Mouse (Mus musculus): ENCODE measurements at regions not wholly inside any gene's neighbourhood (a gene's known extent, or its start where the extent isn't known, plus 50 kb on each side); places are given as distances from the start of the nearest gene placed in this dataset.
"Not testable (repeated sequence)": the region's sequence is repeated elsewhere in the genome, so short reads cannot be mapped to it uniquely, and the experiment has no call there.

GRCm38 (mm10) chr10:86636953-86637376 lies 68.3 kb downstream of the Hsp90b1 start:
- peak; percentile 87 to 88 for DNase-seq

GRCm38 (mm10) chr10:86636515-86636914 lies 68.8 kb downstream of the Hsp90b1 start:
- DNase-seq = not testable (repeated sequence)

GRCm38 (mm10) chr10:86626734-86627133 lies 78.6 kb downstream of the Hsp90b1 start:
- DNase-seq = not testable (repeated sequence)

- not testable (repeated sequence) for DNase-seq
These were observed 87.2 kb downstream of the Hsp90b1 start for GRCm38 (mm10) chr10:86617958-86618664.

- DNase-seq = not testable (repeated sequence)
These were observed 93.0 kb downstream of the Hsp90b1 start for GRCm38 (mm10) chr10:86612341-86612740.

GRCm38 (mm10) chr10:86610027-86610426 lies 95.3 kb downstream of the Hsp90b1 start:
- not testable (repeated sequence) for DNase-seq

- not testable (repeated sequence) for DNase-seq
These were observed 102.1 kb upstream of the Syn3 start for GRCm38 (mm10) chr10:86600843-86601242.

- peak; percentile 6 to 11 for DNase-seq
These were observed 101.3 kb upstream of the Syn3 start for GRCm38 (mm10) chr10:86599991-86600390.

GRCm38 (mm10) chr10:86590211-86590610 lies 91.5 kb upstream of the Syn3 start:
- DNase-seq = not testable (repeated sequence)

- not testable (repeated sequence) for DNase-seq
These were observed 68.2 kb upstream of the Syn3 start for GRCm38 (mm10) chr10:86566875-86567274.

- peak; percentile 8 to 15 for DNase-seq
These were observed 57.1 kb upstream of the Syn3 start for GRCm38 (mm10) chr10:86555843-86556242.
